Mouse (Mus musculus) C2C12 (cell line): ENCODE results near the gene Pex14. TPM values are rescaled to one million over a fixed set of nuclear protein-coding genes. Genes with fewer than 3 reads are reported as not detected.

ENCODE experiments used
- H3K27me3 ChIP-seq: one replicate; pipeline ENCODE4 v1.6.1; 2011; ENCODE audit not compliant: control insufficient read depth, insufficient read depth, insufficient read length
- H3K36me3 ChIP-seq: one replicate; pipeline ENCODE4 v1.6.1; 2011; ENCODE audit not compliant: control insufficient read depth, insufficient read depth
- H3K4me3 ChIP-seq: one replicate; pipeline ENCODE4 v1.5.1; 2011; ENCODE audit warnings: mild to moderate bottlenecking, control low read depth; ENCODE audit not compliant: poor library complexity, insufficient read depth, severe bottlenecking
- H3K79me2 ChIP-seq: one replicate; pipeline ENCODE4 v1.6.1; 2011; ENCODE audit not compliant: control insufficient read depth, insufficient read depth
- H3K79me3 ChIP-seq: one replicate; pipeline ENCODE4 v1.6.1; 2011; ENCODE audit warnings: low read depth, control low read depth
- H3ac ChIP-seq: one replicate; pipeline ENCODE3; 2011; ENCODE audit warnings: low read depth; ENCODE audit not compliant: control insufficient read depth, insufficient read length
- CEBPB ChIP-seq: IDR thresholded peaks from one replicate; pipeline ENCODE4 v1.6.1; 2011; ENCODE audit warnings: low read depth, mild to moderate bottlenecking, control low read depth, moderate library complexity
- CTCF ChIP-seq: IDR thresholded peaks from one replicate; pipeline ENCODE4 v1.5.1; 2011; ENCODE audit not compliant: control insufficient read depth, insufficient read depth, insufficient read length
- FOSL1 ChIP-seq: IDR thresholded peaks from one replicate; pipeline ENCODE4 v1.8.0; 2011; ENCODE audit warnings: mild to moderate bottlenecking, low read length; ENCODE audit not compliant: poor library complexity, insufficient read depth, severe bottlenecking
- MAX ChIP-seq: IDR thresholded peaks from one replicate; pipeline ENCODE4 v1.6.1; 2011; ENCODE audit warnings: mild to moderate bottlenecking, control low read depth
- MYOD1 ChIP-seq: IDR thresholded peaks from one replicate; pipeline ENCODE4 v1.6.1; 2011; ENCODE audit warnings: low read depth; ENCODE audit not compliant: control insufficient read depth, insufficient read length
- MYOG ChIP-seq: IDR thresholded peaks from one replicate; pipeline ENCODE4 v1.6.1; 2011; ENCODE audit not compliant: control insufficient read depth, insufficient read length; ENCODE audit errors: extremely low read depth
- USF1 ChIP-seq: IDR thresholded peaks from one replicate; pipeline ENCODE4 v1.6.1; 2011; ENCODE audit warnings: low read depth, mild to moderate bottlenecking, control low read depth, moderate library complexity
- polyA plus RNA-seq: library from polyadenylated mRNA; unstranded; fragments of >200 nt; fragmentation: generic; extraction: Trizol; gene quantifications from one replicate; pipeline ENCODE4 v1.2.1, GENCODE M21; 2012; ENCODE audit warnings: missing spikeins

Gene Pex14
- polyA plus RNA-seq, 1 experiment, result 40.3 TPM

DNA sequence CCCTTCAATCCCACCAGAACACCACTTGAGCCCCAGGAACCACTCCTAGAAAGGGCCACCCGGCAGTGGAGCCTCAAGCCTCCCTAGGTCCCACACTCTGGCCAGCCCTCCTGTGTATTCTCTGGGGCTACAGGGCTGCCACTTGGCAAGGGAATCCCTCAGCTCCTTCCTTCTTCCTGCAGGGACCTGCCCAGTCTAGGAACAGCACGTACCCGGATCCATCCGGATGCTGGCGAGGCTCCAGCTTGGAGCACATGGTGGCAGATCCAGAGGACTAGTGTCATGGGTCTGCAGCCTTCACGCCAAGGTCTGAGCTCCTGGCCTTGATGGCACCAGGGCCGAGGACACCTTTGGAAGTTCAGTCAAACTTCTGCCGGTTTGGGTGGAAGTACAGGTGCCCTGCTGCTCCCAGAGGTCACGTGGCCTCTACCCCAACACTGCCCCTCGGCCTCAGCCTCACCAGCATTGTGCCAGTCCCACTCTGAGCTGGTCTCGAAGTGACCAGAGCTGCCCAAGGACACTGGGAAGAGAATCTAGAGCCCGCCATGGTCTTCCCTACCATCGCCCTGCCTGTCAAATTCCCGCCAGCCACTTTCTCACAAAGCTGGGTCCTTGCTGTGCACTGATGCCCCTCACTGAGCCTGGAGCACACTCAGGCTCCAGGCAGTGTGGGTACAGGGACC, 144.4 kb downstream of the Pex14 start:
- no peak for TF ChIP-seq MYOG
- no peak for TF ChIP-seq USF1
- no peak for TF ChIP-seq CEBPB
- TF ChIP-seq MAX, result no peak
- TF ChIP-seq MYOD1, result no peak
- TF ChIP-seq CTCF, result no peak
- no peak for TF ChIP-seq FOSL1
- no peak overlapping the region for H3K4me3 ChIP-seq
- H3ac ChIP-seq, result no peak overlapping the region
- no peaks in the 10 kb centered on the region for H3K36me3 ChIP-seq
- H3K79me3 ChIP-seq, result no peaks in the 10 kb centered on the region
- H3K79me2 ChIP-seq, result no peaks in the 10 kb centered on the region
- no peaks in the 10 kb centered on the region for H3K27me3 ChIP-seq

DNA sequence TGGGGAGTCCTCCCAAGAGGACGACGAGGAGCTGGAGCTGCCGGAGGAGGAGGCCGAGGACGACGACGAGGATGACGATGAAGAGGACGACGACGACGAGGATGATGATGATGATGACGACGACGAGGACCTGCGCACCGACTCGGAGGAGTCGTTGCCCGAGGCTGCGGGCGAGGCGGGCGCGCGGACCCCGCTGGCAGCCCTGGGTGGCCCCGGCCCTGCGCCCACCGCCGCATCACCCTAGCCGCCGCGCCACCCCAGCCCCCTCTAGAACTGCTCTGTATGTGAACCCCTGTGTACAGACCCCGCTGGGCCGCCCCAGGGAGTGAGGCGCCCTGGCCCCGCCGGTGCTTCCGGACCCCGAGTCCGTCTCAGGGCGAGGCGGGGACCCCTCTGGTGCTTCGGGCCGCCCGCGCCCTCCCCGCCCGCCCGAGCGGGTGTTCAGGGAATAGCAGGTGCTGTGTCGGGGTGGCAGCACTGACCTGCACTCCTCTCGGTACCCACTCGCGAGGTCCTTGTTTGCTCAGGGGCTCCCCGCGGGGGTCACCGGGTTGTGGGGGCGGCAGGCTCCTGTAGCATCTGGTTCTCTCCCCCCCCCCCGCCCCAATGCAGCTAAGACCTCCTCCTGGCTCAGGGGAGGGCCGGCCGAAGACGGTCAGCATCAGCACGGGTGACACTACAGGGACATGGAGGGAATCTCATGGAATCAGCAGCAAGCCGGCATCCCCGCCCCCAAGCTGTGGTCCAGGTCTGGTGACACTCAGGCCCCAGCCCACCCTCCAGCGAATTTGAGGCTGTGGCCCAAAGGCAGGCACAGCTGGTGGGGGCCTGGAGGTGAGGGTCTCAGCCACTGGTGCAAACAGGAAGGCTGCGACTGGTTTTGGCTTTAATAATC, 147.1 kb downstream of the Pex14 start:
- no peak for TF ChIP-seq MAX
- no peak for TF ChIP-seq MYOD1
- TF ChIP-seq CEBPB, result no peak
- TF ChIP-seq FOSL1, result no peak
- no peak for TF ChIP-seq CTCF
- no peak for TF ChIP-seq USF1
- TF ChIP-seq MYOG, result no peak
- Histone ChIP-seq H3K79me3 (no peaks in the 10 kb centered on the region), H3K36me3 (no peaks in the 10 kb centered on the region), H3ac (no peak overlapping the region), H3K27me3 (no peaks in the 10 kb centered on the region), H3K4me3 (no peak overlapping the region), H3K79me2 (no peaks in the 10 kb centered on the region)

DNA sequence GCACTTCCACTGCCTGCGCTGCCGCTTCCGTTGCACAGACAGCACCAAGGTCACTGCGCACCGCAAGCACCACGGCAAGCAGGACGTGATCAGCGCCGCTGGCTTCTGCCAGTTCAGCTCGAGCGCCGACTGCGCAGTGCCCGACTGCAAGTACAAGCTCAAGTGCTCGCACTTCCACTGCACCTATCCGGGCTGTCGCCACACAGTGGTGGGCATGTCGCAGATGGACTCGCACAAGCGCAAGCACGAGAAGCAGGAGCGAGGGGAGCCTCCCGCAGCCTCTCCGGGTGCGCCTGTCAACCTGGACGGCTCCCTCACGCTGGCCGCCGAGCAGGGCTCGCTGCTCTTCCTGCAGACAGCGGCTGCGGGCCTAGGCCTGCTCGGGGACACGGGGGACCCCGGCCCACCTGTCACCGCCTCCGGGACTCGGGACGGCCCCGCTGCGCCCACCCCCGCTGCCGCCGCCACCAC, 147.8 kb downstream of the Pex14 start:
- Histone ChIP-seq H3K4me3 (no peak overlapping the region), H3K36me3 (no peaks in the 10 kb centered on the region), H3K27me3 (no peaks in the 10 kb centered on the region), H3ac (no peak overlapping the region), H3K79me3 (no peaks in the 10 kb centered on the region), H3K79me2 (no peaks in the 10 kb centered on the region)
- TF ChIP-seq MYOG (no peak), CEBPB (no peak), FOSL1 (no peak), MYOD1 (no peak), USF1 (no peak), CTCF (no peak), MAX (no peak)

GRCm38 (mm10) chr4:148950932-148951650, 148.6 kb downstream of the Pex14 start:
- H3K36me3 ChIP-seq, result no peaks in the 10 kb centered on the region
- H3K79me3 ChIP-seq, result no peaks in the 10 kb centered on the region
- no peak overlapping the region for H3K4me3 ChIP-seq
- H3K79me2 ChIP-seq, result no peaks in the 10 kb centered on the region
- H3ac ChIP-seq, result no peak overlapping the region
- TF ChIP-seq CEBPB (no peak), MYOD1 (no peak), MYOG (no peak), USF1 (no peak), MAX (no peak), FOSL1 (no peak), CTCF (no peak)
- no peaks in the 10 kb centered on the region for H3K27me3 ChIP-seq

DNA sequence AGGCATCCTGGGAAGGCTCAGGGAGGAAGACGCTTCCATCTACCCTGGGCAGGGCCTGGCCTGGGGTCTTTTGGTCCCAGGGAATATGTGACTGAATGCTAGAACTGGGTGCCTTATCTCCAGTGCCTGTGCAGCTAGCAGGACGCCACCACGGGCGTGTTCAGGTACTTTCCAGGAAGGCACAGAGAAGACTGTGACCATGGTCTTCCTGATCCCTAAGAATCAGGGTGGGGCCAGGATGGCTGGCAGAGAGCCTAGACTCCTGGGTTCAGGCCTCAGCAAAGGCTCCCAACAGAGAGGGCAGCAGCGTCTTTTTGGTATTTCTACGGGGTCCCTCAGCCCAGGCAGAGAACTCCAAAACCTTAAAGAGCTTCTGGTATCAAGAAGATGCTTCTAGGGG, 149.2 kb downstream of the Pex14 start:
- Histone ChIP-seq H3K79me2 (no peaks in the 10 kb centered on the region), H3ac (no peak overlapping the region), H3K4me3 (no peak overlapping the region), H3K79me3 (no peaks in the 10 kb centered on the region), H3K27me3 (no peaks in the 10 kb centered on the region), H3K36me3 (no peaks in the 10 kb centered on the region)
- TF ChIP-seq CTCF, result no peak
